Mouse (Mus musculus) heart, adult 2 months (tissue): ENCODE data around the gene Tecpr1. TPM values are rescaled to one million over a fixed set of nuclear protein-coding genes. Genes with fewer than 3 reads are reported as not detected.

Experiments
- DNase-seq, 2 experiments: peaks; one replicate each; pipeline ENCODE4 v3.0.0; 2021
- H3K27ac ChIP-seq: fragments of 200-600 bp; 2 replicates; pipeline ENCODE4 v1.8.1; 2022
- H3K27me3 ChIP-seq: fragments of 200-500 bp; 2 replicates; pipeline ENCODE4 v1.6.1; 2012; ENCODE audit warnings: mild to moderate bottlenecking, low read length, inconsistent platforms, mixed read lengths; ENCODE audit not compliant: control insufficient read depth, insufficient read depth
- H3K36me3 ChIP-seq: fragments of 200-500 bp; 2 replicates; pipeline ENCODE4 v1.6.1; 2012; ENCODE audit warnings: low read length, inconsistent platforms; ENCODE audit not compliant: control insufficient read depth, insufficient read depth
- H3K4me1 ChIP-seq: fragments of 200-500 bp; 2 replicates; pipeline ENCODE4 v1.6.1; 2011; ENCODE audit warnings: low read length; ENCODE audit not compliant: control insufficient read depth, insufficient read depth
- H3K4me3 ChIP-seq: fragments of 200-600 bp; 2 replicates; pipeline ENCODE4 v1.8.1; 2022
- H3K79me2 ChIP-seq: fragments of 200-500 bp; replicated peaks from 2 replicates; pipeline ENCODE4 v1.6.1; 2012; ENCODE audit warnings: mild to moderate bottlenecking, inconsistent platforms, low read length, moderate library complexity, mixed read lengths; ENCODE audit not compliant: control insufficient read depth, insufficient read depth
- H3K9ac ChIP-seq: fragments of 200-500 bp; 2 replicates; pipeline ENCODE4 v1.6.1; 2012; ENCODE audit warnings: low read depth, mild to moderate bottlenecking, control low read depth, inconsistent platforms, low read length, mixed read lengths
- CTCF ChIP-seq: fragments of 200-600 bp; IDR thresholded peaks from 2 replicates; pipeline ENCODE4 v1.8.1; 2022; ENCODE audit warnings: antibody characterized with exemption, mild to moderate bottlenecking, moderate library complexity
- EP300 ChIP-seq: fragments of 200-500 bp; IDR thresholded peaks from 2 replicates; pipeline ENCODE4 v1.6.1; 2011; ENCODE audit warnings: low read depth, low read length, control low read depth; ENCODE audit not compliant: insufficient read depth
- POLR2A ChIP-seq: fragments of 200-500 bp; IDR thresholded peaks from 2 replicates; pipeline ENCODE4 v1.6.1; 2011; ENCODE audit warnings: mild to moderate bottlenecking, low read depth, low read length, control low read depth; ENCODE audit not compliant: insufficient read depth
- WGBS: fragments of 180-500 bp; shearing (Covaris S2); methylation state at CpG from one replicate; pipeline ENCODE4 v1.1.7; 2018; 5-methylcytosine and 5-hydroxymethylcytosine counted together
- intact Hi-C: fragments of 180-260 bp; cut with DNase I; formaldehyde crosslinking; loops from one replicate; pipeline ENCODE4 v1.15.1; 2025
- polyA plus RNA-seq: library from polyadenylated mRNA; depleted of rRNA; stranded (reverse); fragments of >200 nt; gene quantifications from 2 replicates; pipeline ENCODE4 v1.2.3, GENCODE M21; 2012
- total RNA-seq, 2 experiments: library from RNA; stranded (reverse); gene quantifications; 2 replicates each; pipeline ENCODE4 v1.2.3; 2021

Gene Tecpr1
- total and polyA plus RNA-seq, 3 experiments, result 24.2 to 34.9 (median 27.6) TPM

GRCm38 (mm10) chr5:144255632-144256540 is 32.5 kb upstream of the Tecpr1 start:
- Histone ChIP-seq H3K27me3 (no peaks in the 10 kb centered on the region), H3K9ac (peak overlapping the region; percentile 95), H3K36me3 (peaks cover 12% of the 10 kb centered on the region), H3K4me1 (peaks cover 28% of the 10 kb centered on the region), H3K79me2 (peaks cover 18% of the 10 kb centered on the region), H3K4me3 (peak overlapping the region; percentile 82), H3K27ac (peak overlapping the region; percentile 94)
- DNase-seq, result peak; percentile 76 to 80
- WGBS, result 0% methylated on average over 35 of the region's 40 CpGs
- intact Hi-C loops, result loop anchor here (1.0 to 2.0 kb wide), 2 partner anchors 19 to 33 kb away; partner anchors contain the start of gene Tecpr1
- TF ChIP-seq POLR2A (peak; percentile 63), CTCF (peak; percentile 34), EP300 (no peak)

GRCm38 (mm10) chr5:144254811-144255631 is 31.6 kb upstream of the Tecpr1 start:
- intact Hi-C loops, result loop anchor here (1.0 kb wide), 1 partner anchor 32 kb away; the partner anchor contains the start of gene Tecpr1

GRCm38 (mm10) chr5:144254122-144254810 is 30.9 kb upstream of the Tecpr1 start:
- Histone ChIP-seq H3K27me3 (no peaks in the 10 kb centered on the region), H3K36me3 (peaks cover 8% of the 10 kb centered on the region), H3K27ac (peak overlapping the region; percentile 94), H3K79me2 (peaks cover 12% of the 10 kb centered on the region), H3K4me3 (peak overlapping the region; percentile 55), H3K9ac (peak overlapping the region; percentile 26), H3K4me1 (peaks cover 20% of the 10 kb centered on the region)
- intact Hi-C loops, result no loop called here
- DNase-seq, result peak; percentile 81 to 86
- TF ChIP-seq POLR2A, result peak; percentile 72
- no peak for TF ChIP-seq EP300
- 59% methylated on average over 16 of the region's 16 CpGs for WGBS

More at GRCm38 (mm10) chr5:144254811-144255631, 31.6 kb upstream of the Tecpr1 start:
- under 1% methylated on average over 60 of the region's 84 CpGs for WGBS
- H3K27me3 ChIP-seq, result no peaks in the 10 kb centered on the region
- peaks cover 12% of the 10 kb centered on the region for H3K36me3 ChIP-seq
- peak overlapping the region; percentile 95 for H3K9ac ChIP-seq
- peaks cover 16% of the 10 kb centered on the region for H3K79me2 ChIP-seq
- peaks cover 22% of the 10 kb centered on the region for H3K4me1 ChIP-seq
- H3K27ac ChIP-seq, result peak overlapping the region; percentile 94
- H3K4me3 ChIP-seq, result peak overlapping the region; percentile 82
- DNase-seq, result peak; percentile 93 to 94
- TF ChIP-seq POLR2A (peak; percentile 73; the same call in 1 of the 2 replicates), CTCF (no peak), EP300 (0 out of 2 replicates have a peak, but pooled peaks have one; percentile 31)

DNA sequence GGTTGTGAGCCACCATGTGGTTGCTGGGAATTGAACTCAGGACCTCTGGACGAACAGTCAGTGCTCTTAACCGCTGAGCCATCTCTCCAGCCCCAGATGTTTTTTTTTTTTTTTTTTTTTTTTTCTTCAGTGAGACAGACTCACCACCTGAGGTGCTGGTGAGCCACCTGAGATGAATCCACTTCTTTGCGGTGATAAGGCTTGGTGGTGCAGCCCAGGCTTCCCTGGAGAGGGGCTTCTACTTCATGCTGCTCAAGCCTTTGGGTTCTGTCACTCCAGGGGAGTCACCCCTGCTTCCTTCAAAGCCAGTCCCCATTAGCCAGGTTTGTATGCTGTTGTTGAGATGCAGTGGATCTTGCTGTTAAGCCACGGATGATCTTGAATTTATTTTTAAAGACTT is 29.8 kb upstream of the Tecpr1 start:
- intact Hi-C loops, result no loop called here
- Histone ChIP-seq H3K79me2 (0 out of 2 replicates have a peak, but pooled peaks cover 3% of the 10 kb centered on the region), H3K4me1 (peaks cover 12% of the 10 kb centered on the region), H3K36me3 (peaks cover 5% of the 10 kb centered on the region), H3K9ac (no peak overlapping the region), H3K4me3 (no peak overlapping the region), H3K27me3 (no peaks in the 10 kb centered on the region), H3K27ac (no peak overlapping the region)
- no peak for TF ChIP-seq POLR2A
- no peak for TF ChIP-seq CTCF
- no peak for TF ChIP-seq EP300
- DNase-seq, result no peak
- WGBS, result 92% methylated on average over 4 of the region's 4 CpGs

- Histone ChIP-seq H3K4me3 (no peak overlapping the region), H3K36me3 (peaks cover 4% of the 10 kb centered on the region), H3K27ac (no peak overlapping the region), H3K27me3 (no peaks in the 10 kb centered on the region), H3K4me1 (peaks cover 11% of the 10 kb centered on the region), H3K79me2 (0 out of 2 replicates have a peak, but pooled peaks cover 3% of the 10 kb centered on the region), H3K9ac (no peak overlapping the region)
- DNase-seq, result peak in 1 of 2 experiments; percentile 48
- 70% methylated on average over 13 of the region's 13 CpGs for WGBS
- intact Hi-C loops, result no loop called here
- TF ChIP-seq POLR2A (no peak), EP300 (no peak), CTCF (no peak)
These were observed 28.6 kb upstream of the Tecpr1 start for GRCm38 (mm10) chr5:144251876-144252577.
